Mouse (Mus musculus) myocyte (in vitro differentiated cells): ENCODE data around the gene Slc25a39.
"Not testable (repeated sequence)": the region's sequence is repeated elsewhere in the genome, so short reads cannot be mapped to it uniquely, and the experiment has no call there.

Experiments
- CEBPB ChIP-seq: IDR thresholded peaks from 2 replicates; pipeline ENCODE4 v1.6.1; 2011; ENCODE audit warnings: mild to moderate bottlenecking, moderate library complexity; ENCODE audit not compliant: poor library complexity, insufficient read depth, severe bottlenecking
- MAX ChIP-seq: IDR thresholded peaks from one replicate; pipeline ENCODE4 v1.6.1; 2011; ENCODE audit warnings: low read depth, mild to moderate bottlenecking, control low read depth
- MYOD1 ChIP-seq, 3 experiments: IDR thresholded peaks; one replicate each; pipeline ENCODE4 v1.6.1; 2011; ENCODE audit warnings: control low read depth in 2 of 3, low read depth in 2 of 3, mild to moderate bottlenecking in 2 of 3, moderate library complexity in 1 of 3; ENCODE audit not compliant: insufficient read length in 2 of 3, control insufficient read depth in 1 of 3
- MYOG ChIP-seq, 3 experiments: IDR thresholded peaks; one replicate each; pipeline ENCODE4 v1.6.1; 2011; ENCODE audit warnings: control low read depth in 2 of 3, low read depth in 2 of 3, mild to moderate bottlenecking in 2 of 3; ENCODE audit not compliant: insufficient read length in 2 of 3, control insufficient read depth in 1 of 3, insufficient read depth in 1 of 3
- POLR2A ChIP-seq: IDR thresholded peaks from one replicate; pipeline ENCODE4 v1.6.1; 2011; ENCODE audit warnings: low read depth, mild to moderate bottlenecking, control low read depth, moderate library complexity; ENCODE audit not compliant: insufficient read length
- SRF ChIP-seq: IDR thresholded peaks from one replicate; pipeline ENCODE4 v1.6.1; 2011; ENCODE audit warnings: low read depth; ENCODE audit not compliant: control insufficient read depth, insufficient read length
- TCF12 ChIP-seq: IDR thresholded peaks from one replicate; pipeline ENCODE4 v1.6.1; 2011; ENCODE audit warnings: mild to moderate bottlenecking, control low read depth; ENCODE audit not compliant: poor library complexity, insufficient read depth, severe bottlenecking
- USF1 ChIP-seq: IDR thresholded peaks from one replicate; pipeline ENCODE4 v1.6.1; 2011; ENCODE audit warnings: low read depth, mild to moderate bottlenecking, control low read depth, moderate library complexity

- TF ChIP-seq USF1; POLR2A; MYOG (IDR thresholded peaks at IDR 0.05; ENCODE audit: control insufficient read depth in 1 of 3, insufficient read depth in 1 of 3, insufficient read length in 2 of 3, low read depth in 2 of 3); SRF; MYOD1 (IDR thresholded peaks at IDR 0.05; ENCODE audit: control insufficient read depth in 1 of 3, insufficient read length in 2 of 3, low read depth in 2 of 3); MAX; CEBPB; TCF12: not testable (repeated sequence)
Observed at GRCm38 (mm10) chr11:102389436-102389835, 18.3 kb downstream of the Slc25a39 start.
